Mouse (Mus musculus) adrenal gland (tissue): Measurements from ENCODE around the gene Shisa6.
"Not testable (repeated sequence)": the region's sequence is repeated elsewhere in the genome, so short reads cannot be mapped to it uniquely, and the experiment has no call there.

ENCODE experiments used
- intact Hi-C: fragments of 180-260 bp; cut with DNase I; formaldehyde crosslinking; loops from one replicate; pipeline ENCODE4 v1.15.1; 2025

Gene Shisa6

DNA sequence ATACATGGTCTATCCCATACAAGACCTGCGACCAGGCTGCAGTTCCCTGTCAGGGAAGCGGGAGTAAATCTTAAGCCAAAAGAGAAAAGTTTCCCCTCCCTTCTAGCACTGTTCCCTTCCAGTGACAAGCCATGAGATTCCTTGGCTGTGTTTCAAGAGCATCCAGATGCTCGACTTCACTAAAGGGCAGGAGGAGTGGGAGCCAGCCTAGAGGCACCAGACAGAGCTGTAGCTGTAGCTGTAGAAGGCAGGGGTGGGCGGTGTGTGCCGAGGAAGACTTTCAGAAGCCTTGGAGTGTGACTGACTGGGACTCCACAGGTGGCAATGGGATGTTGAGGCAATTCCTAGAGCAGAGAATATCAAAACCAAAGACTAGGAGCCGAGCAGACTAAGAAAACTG is 43.3 kb downstream of the Shisa6 start:
- intact Hi-C loops, result no loop called here

DNA sequence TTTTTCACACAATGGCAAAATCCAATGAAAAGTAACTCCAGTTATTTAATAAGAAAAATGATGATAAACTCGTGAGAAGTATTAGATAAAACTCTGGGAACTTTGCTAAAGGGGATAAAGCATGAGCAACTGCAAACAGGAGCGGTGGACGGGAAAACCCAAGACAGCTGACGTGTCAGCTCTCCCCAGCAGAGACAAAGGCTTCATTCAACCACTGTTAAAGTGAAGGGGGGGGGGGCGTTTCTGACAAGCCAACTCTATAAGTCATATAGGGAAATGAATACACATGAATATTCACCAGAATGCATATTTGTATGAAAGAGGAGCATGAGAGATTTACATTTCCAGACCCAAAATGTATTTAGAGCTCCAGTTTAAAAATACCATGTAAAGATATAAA is 83.1 kb downstream of the Shisa6 start:
- intact Hi-C loops, result no loop called here

DNA sequence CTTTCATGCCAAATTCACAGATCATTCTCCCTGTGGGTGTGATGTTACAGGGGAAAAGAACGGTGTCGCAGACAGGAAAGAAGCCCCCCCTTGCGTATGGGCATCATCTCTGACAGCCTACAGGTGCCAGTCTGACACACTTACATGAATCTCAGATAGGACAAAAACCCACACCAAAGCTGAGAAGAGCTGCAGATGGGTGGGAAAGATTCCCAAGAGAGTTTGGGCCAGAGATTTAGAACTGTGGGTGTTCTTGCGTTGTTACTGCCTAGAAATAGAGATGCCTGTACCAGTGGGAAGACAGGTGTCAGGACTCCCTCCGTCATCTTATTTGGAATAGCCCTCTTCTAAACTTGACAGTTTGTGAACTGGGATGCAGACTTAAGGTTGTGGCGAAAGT is 99.6 kb downstream of the Shisa6 start:
- intact Hi-C loops, result no loop called here

DNA sequence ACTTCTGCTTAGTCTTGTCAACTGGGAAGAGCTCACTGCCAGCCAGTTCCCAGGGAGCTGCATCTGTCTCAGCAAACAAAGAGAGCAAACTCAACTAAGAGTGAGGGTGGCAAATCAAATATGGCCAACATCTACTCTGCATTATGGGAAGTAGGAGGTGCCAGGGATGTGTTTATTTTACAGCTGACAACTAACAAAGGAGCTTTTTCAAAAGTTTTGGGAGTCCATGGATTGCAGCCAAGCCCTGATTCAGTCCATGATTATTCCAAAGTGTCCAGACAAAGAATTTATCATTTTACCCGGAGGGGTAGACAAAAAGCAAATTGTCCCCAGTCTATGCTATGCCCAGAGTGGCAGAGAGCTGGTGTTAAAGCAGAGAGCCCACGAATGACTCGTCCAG is 107.5 kb downstream of the Shisa6 start:
- intact Hi-C loops, result no loop called here

DNA sequence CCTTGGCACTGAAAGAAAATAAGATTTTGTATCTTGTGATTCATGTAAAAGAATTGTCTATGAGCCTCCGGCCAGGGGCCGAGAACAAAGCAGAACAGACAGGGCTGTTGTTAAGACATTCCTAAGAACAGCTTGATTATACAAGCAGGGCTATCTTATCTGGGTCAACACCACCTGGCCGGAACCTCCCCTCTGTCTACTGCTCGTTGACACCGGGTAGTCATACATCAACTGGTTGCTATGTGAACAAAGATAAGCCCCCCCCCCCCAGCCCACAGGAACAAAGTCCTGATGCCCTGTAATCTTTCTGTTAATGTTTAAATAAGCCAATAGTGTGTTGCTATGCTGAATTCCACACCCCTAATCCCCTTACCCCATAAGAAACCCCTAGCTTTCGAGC is 117.0 kb downstream of the Shisa6 start:
- intact Hi-C loops, result not testable (repeated sequence)

DNA sequence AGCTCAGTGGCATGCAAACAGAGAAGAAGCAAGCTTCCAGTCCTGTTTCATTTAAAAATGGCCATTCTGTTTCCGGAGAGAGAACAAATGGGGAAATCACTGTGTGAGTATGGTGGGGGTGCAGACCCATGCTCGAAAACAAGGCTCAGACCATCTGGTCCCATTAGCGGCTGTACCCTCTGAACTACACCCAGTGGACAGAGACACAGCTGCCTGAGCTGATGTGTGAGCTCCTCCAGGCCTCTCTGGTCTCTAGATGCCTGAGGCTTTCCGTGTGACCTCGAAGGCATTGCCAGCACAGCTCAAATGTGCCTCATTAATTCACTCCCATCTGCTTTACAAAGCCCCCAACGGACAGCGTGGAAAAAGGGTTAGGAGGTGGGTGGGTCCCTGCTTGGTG is 125.7 kb downstream of the Shisa6 start:
- intact Hi-C loops, result no loop called here

DNA sequence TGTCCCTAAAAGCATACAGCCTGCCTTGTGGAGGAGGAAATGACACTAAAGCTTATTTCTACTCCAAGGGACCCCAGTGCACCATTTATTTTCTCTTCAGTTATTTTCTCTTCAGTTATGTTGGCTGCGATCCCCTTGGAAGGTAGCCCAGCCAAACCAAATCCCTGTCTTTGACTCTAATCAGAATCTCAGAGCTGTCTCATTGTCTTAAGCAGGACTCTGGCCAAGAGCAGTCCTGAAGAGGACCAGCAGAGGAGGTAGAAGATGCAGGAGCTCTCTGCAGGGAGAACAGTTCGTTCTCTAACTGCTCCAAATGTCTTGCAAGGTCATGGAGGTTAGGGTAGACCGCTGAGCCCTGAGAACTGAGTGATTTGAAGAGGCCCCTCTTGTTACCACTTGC is 138.2 kb downstream of the Shisa6 start:
- intact Hi-C loops, result no loop called here

DNA sequence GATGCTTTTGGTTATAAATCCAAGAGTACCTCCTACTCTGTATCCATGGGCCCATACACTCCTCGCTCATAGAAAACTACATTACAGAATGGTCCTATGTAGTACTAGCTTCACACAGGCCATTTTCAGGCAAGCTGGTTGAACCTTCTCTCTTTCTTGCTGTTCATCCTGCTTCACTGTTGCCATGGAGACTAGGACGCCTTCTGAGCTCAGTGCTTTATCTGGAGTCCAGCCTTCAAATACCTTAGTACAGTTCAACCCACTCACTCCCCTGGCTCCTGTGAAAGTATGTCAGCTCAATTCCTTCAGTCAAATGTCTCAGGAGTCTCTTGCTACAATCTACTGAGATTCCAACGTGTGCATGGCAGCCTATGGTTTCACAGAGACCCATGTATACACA is 154.0 kb downstream of the Shisa6 start:
- intact Hi-C loops, result no loop called here

DNA sequence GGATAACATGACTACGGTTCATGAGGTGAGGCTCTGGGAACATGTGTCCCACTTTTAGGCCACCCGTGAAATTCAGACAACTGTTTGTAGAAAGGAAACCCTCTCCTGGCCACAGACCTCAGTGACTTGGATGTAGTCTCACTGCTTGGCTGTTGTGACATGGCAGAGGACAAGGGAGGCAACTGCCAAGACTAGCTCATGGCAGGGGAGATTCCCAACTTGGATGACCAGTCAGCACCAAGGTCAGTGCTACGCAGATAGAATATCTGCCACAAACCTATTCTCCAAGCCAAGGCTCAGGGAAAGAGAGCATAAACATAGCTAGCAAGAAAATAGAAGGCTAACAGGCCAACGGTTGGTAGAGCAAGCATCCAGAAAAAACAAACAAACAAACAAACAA is 156.0 kb downstream of the Shisa6 start:
- intact Hi-C loops, result no loop called here

DNA sequence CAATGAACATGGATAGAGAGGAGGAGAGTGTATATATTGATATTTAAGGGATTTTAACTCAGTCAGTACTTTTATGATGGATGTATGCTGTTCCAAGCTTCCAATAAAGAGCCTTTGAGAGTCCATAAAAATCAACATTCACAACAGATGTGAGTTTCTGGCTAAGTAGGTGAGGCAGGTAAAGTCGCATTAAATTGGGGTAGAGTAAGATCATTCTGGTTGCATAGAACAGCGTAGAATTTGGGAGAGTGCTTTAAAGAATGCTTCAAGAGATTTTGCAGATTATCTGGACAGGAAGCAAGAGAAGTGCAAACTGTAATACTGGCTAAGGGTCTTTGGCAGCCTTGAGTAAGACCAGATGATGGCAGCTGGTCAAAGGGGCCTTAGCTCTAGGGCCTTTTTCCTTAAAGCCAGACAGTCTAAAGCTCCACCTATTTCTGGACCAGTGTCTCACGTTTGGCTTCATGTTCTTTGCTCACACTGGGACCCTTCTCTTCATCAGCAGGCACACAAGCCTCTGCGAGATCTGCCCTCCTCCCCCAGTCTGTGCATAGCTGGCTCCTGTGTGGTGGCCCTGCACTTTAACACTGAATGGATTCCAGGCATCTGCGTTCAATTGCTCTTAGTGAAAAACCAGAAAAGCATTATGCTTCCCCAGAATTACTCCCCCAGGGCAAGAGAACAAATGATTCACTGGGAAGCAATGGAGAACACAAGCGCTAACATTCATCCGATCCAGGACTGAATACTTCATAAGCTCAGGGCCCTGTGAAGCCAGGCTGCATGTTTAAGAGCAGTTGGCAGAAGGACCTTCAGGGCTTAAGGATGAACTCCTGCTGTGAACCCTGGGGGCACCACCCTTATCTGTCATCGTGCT is 158.7 kb downstream of the Shisa6 start:
- intact Hi-C loops, result no loop called here

DNA sequence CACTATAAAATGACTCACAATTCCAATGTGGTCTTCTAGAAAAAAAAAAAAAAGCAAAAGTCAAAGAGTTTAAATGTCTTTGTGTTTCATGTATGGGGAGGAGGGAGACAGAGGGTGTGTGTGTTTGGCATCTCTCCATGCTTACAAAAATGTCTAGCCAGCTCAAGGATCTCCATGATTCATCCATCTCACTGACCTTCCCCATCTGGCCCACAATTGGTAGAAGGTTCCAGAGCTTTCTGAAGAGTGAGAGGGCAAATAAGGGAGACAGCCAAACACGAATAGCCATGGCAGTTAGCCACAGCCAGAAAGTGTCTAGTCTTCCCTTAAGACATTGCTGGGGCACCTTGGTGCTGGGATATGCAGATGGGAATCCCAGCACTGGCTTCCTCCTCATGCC is 166.0 kb downstream of the Shisa6 start:
- intact Hi-C loops, result no loop called here

DNA sequence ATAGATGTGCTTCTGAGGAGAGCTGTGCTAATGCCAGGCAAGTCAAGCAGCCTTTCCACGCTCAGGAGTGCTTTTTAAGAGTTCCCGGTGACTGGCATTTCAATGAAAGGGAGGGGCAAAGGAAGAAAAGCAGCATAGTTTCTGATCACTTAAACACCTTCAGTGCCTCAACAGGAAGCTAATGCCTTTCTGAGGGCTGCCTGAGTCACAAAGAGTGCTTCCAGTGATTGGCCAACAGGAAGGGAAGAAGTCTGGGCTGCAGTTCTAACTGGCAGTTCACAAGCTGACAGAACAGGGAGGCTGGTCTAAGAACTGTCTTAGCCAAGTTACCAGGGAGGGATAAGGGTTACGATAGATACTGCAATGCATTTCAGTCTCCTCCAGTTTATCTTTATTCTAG is 180.9 kb downstream of the Shisa6 start:
- intact Hi-C loops, result no loop called here

DNA sequence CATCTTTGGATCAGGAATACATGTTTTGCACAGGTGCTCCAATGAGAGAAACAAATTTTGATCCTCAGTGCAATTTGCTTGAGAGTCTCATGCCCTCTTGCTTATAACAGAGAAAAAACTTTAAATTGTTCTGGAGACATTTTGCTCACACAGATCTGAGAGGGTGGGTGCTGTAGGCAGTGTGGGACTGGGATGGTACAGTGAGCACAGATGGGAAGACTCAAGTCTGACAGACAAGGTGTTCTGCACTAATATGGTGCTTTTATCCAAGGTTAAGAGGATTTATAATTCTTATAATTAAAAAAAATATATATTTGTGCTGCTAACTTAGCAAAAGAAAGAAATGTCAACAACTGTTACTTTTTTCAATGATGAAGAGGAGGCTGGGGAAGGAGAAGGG is 189.5 kb downstream of the Shisa6 start:
- intact Hi-C loops, result no loop called here

DNA sequence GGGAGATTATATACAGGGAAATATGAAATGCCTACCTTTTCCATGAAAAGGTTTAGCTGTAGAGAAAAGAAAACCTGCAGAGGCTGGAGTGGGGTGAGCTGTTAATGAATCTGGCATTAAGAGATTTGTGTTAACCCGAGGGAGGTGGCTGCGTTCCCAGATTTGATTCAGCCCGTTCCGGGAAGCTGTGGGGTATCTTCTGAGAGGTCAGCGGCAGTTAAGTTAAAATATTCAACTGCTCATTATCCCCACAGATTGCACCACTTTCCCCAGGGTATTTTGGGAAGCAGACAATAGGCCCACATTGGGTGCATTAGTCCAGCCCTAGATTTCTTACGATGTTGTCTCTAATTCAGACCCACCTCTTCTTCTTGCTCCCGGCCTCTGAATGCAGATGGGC is 213.0 kb downstream of the Shisa6 start:
- intact Hi-C loops, result no loop called here

DNA sequence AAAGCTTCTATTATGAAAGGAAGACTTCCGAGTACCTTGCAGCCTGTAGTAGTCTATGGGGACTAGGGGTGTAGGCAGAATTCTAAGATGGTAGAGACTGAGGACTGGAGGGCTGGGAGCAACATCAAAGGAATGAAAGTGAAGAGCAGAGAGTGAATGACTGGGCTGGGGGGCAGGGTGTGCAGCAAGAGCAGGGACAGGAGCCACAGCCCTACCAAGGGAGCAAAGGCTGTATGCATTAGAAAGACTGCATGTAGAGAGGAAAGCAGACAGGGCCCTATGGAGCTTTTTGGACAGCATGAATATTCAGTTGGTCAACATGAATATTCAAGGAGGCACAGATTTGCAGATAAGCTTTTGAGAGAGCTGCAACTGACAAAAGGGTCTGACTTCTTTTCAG is 221.4 kb downstream of the Shisa6 start:
- intact Hi-C loops, result no loop called here

DNA sequence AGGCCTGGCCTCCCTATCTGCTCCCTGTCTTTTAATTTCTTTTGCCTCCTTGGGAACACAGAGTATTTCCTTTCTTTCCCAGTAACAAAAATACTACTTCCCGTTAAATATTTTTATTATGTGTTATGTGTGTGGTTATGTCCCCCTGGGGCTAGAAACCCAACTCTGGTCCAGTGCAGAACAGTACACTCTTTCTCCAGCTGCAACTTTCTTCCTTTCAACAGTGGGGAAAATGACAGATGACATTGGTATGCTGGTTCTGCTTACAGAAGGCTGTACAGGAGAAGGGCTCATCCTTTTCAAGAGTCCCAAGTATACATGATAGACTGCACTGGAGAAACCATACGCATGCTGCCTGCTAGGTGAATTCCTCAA is 251.1 kb downstream of the Shisa6 start:
- intact Hi-C loops, result no loop called here

DNA sequence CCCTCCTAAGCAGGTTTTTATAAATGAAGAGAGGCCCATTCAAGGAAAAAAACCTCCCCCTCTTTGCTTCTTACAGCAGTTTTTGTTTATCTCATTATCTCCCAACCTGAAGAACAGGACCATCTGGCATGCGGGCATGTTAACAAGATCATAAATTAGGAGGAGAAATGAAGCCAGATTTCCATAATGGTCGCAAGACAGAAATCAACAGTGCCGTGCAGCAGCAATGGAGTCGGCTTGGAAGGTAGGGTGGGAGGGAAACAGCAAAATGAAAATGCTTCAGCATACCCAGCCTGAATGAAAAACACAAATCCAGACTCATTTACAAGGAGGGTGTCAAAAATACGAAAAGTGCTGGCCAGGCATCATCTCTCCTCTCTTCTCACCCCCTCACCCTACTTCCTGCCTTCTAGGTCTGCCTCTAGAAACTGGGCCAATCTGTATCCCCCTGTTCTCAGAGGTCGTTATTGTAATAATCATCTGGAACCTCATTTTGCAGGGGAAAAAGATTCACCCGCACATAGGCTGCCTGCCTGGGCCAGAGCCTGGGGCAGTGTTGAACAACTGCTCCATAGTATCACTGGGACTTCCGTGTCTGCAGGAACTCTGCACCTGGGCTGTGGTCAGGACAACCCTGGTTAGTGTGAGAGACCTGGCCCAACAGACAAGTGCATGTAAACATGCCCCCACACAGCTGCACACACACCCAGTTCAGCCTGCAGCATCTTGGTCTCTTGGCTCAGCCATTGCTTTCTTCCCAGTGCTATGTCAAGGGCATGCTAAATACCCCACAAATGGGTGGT is 251.7 kb downstream of the Shisa6 start:
- intact Hi-C loops, result no loop called here

DNA sequence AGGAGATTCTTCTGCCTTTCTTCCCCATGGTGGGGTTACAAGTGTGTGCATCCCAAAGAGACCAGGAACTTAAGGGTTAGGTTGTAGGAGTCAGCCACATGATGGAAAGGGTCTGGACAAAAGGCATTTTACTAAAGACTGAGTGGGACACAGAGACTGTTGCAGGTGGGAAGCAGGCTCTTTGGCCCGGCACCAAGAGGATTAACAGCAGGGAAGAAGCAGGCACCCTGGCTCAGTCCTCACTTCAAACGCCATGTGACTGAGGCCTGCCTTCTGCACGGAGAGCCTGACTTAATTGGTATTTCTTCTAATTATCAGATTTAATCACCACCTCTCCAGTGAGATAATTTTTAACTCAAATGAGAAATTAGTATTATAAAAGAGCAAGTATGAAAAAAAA is 258.7 kb downstream of the Shisa6 start:
- intact Hi-C loops, result no loop called here

DNA sequence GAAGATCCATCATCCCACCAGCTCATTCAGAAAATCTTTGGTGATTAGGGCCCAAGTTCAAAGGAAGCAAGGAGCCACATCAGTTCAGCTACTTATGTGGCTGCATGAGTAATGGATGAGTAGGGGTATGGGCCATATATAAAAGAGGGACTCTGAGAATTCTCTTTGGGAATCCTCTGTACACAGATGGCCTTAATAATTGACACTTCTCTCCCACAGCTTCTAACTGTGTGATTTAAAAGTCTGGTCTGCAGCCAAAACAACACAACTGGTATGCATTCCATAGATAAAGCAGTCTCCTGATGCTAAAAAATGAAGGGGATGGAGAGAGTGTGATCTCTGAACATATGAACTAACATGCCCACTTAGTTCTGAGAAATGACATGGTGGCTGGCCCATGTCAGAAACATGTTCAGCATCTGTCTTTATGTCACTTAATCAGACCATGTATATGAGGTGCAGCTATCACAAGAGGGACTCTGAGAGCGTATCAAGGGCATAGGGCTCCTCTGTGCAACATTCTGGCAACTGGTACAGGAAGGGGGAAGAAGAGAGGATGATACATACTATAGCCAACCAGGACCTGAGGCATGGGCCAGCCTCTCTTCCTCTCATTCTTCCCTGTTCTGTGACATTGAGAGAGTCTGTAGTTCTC is 260.3 kb downstream of the Shisa6 start:
- intact Hi-C loops, result no loop called here

DNA sequence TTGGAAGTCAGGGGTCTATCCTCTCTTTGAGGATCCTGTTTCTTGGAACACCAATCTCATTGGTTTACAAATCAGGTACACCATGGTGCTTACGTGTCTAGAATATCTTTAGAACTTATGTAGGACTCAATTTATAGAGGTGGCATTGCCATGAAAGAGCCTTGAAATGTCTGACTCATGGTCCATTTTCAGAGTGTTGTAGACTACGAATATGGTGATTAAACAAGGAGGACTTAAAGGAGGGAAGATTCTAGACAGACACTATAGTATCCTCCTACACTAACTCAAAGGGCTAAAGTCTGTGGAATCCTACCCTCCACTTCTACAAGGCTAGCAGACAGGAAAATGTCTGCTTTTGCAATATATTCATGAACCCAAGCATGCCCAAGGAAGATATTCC is 265.6 kb downstream of the Shisa6 start:
- intact Hi-C loops, result no loop called here

DNA sequence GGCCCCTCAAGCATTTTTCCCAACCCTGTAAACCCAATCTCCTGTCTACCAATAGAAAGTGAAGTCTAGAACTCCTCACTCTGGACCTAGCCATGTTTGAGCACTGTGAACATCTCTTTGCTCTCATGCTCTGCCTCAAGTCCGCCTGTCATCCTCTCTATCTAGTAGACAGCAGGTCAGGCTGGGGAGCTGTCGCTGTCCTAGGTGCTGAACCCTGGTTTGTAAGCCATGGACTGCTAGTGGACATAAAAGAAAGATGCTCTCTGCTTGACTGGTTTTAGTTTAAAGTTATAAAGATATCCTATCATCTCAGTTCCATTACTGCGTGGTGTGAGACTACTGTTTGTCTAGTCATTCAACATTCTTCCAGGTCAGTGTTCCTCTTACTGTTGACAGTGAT is 266.9 kb downstream of the Shisa6 start:
- intact Hi-C loops, result no loop called here

DNA sequence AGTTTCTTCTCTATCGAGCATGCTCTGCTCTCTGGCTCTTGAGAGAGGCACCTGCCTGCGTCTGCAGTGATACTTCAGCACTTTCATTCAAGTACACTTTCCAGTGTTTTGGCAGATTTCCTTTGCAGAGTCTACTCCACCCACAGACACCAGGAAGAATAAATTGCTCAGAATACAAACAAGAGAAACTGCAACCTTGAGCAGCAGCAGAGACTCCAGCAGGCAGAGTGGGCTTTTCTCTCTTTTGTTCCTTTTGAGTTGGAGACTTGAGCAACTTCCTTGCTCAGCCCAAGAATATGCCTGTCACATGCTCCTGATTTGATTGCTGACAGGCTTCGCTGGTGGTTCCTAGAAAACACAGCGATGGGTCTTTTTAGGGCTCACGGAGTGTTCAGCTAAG is 278.6 kb downstream of the Shisa6 start:
- intact Hi-C loops, result no loop called here
